Mouse (Mus musculus): ENCODE measurements around the gene Vmn2r79. TPM values are rescaled to one million over a fixed set of nuclear protein-coding genes. Genes with fewer than 3 reads are reported as not detected.
"Not testable (repeated sequence)": the region's sequence is repeated elsewhere in the genome, so short reads cannot be mapped to it uniquely, and the experiment has no call there.

Vmn2r79 gene
- not detected in 2 replicates for polyA plus RNA-seq (2014; fragmentation: Nextera tagmentation; extraction: Ambion mirVana)

DNA sequence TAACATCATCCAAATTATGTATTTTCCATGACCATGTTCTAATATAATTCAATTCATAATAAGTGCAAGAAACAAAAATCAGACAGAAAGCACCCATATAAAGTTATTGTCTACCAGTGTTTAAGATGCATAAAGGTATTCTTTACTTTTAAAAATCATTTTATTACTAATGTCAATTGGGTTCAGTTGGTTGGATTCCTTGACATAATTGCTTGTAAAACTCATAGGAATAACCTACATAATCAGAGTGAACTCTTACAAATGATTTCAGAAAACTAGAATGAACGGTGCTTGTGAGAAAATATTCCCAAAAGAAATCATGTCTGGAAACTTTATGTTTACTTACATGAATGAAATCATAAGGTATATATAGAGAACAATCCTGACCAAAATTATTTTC, at the start of gene Vmn2r79:
Gene Vmn2r79, plus strand, starts transcription at position 301 of the 400 bp plus-strand sequence.
- H3K4me3 ChIP-seq (ENCODE audit: low read depth, low read length) = not testable (repeated sequence)

DNA sequence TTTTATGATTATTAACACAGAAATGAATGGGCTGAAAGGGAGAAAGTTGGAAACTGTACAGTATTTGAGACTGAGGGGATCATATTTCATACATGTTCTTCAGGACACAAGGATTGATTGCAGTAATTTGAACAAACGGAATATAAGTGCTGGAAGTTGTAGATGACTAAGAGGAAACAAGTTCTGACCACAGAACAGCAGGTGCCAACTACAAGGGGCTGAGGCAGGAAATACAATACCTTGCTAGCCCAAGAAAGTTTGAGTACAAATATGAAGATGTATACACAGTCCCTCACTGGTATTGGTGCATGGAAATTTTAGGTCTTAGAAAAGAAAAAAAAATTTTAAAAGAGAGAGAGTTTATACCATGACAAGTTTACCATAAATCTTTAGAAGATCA, 1.2 kb upstream of the Vmn2r79 start:
- H3K36me3 ChIP-seq (ENCODE audit: control insufficient read depth, insufficient read depth, low read length) = no peaks in the 10 kb centered on the region
- no peak overlapping the region for H3K9ac ChIP-seq (replicated peaks; ENCODE audit: low read depth, low read length)
- H3K9me3 ChIP-seq (ENCODE audit: control insufficient read depth, low read length) = no peaks in the 10 kb centered on the region
- 82% methylated on average over 1 of the region's 1 CpGs for WGBS
- no peak overlapping the region for H3K27ac ChIP-seq (ENCODE audit: low read depth, low read length)
- no peak for ATAC-seq (ENCODE audit: low read depth)
- no peak overlapping the region for H3K4me2 ChIP-seq (ENCODE audit: low read depth, low read length)
- no peaks in the 10 kb centered on the region for H3K27me3 ChIP-seq (ENCODE audit: control insufficient read depth, insufficient read depth, low read length)
- H3K4me1 ChIP-seq (ENCODE audit: control insufficient read depth, insufficient read depth, low read length) = no peaks in the 10 kb centered on the region
- H3K4me3 ChIP-seq (ENCODE audit: low read depth, low read length) = no peak overlapping the region

More for the DNA sequence above, at the start of gene Vmn2r79:
- H3K4me1 ChIP-seq (ENCODE audit: control insufficient read depth, insufficient read depth, low read length); ATAC-seq (ENCODE audit: low read depth); H3K27me3 ChIP-seq (ENCODE audit: control insufficient read depth, insufficient read depth, low read length); H3K36me3 ChIP-seq (ENCODE audit: control insufficient read depth, insufficient read depth, low read length); H3K27ac ChIP-seq (ENCODE audit: low read depth, low read length); H3K9me3 ChIP-seq (ENCODE audit: control insufficient read depth, low read length); H3K9ac ChIP-seq (replicated peaks; ENCODE audit: low read depth, low read length); H3K4me2 ChIP-seq (ENCODE audit: low read depth, low read length): not testable (repeated sequence)
- 92% methylated on average over 1 of the region's 1 CpGs for WGBS

DNA sequence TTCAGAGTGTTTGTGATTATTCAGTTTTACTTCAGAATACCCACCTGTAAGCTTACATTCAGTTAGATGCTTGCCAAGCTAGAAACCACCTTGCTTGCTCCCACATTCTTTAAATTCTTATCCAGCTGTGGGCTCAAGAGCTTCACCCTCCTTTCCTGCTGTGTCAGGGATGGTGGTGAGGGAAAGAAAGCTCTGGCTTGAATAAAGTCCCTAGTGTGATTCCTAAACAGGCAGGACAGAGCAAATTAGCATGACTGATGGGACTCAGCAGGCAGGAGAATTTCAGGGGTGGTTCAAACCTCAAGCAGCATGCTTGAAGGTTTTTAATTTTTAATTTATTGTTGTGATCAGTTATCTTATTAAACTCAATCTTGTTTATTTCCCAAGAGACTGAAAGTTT, 30.6 kb downstream of the Vmn2r79 start:
- H3K9ac ChIP-seq (replicated peaks; ENCODE audit: low read depth, low read length); H3K27me3 ChIP-seq (ENCODE audit: control insufficient read depth, insufficient read depth, low read length); H3K4me3 ChIP-seq (ENCODE audit: low read depth, low read length); H3K36me3 ChIP-seq (ENCODE audit: control insufficient read depth, insufficient read depth, low read length); H3K9me3 ChIP-seq (ENCODE audit: control insufficient read depth, low read length); H3K27ac ChIP-seq (ENCODE audit: low read depth, low read length); H3K4me1 ChIP-seq (ENCODE audit: control insufficient read depth, insufficient read depth, low read length); H3K4me2 ChIP-seq (ENCODE audit: low read depth, low read length); ATAC-seq (ENCODE audit: low read depth): not testable (repeated sequence)

DNA sequence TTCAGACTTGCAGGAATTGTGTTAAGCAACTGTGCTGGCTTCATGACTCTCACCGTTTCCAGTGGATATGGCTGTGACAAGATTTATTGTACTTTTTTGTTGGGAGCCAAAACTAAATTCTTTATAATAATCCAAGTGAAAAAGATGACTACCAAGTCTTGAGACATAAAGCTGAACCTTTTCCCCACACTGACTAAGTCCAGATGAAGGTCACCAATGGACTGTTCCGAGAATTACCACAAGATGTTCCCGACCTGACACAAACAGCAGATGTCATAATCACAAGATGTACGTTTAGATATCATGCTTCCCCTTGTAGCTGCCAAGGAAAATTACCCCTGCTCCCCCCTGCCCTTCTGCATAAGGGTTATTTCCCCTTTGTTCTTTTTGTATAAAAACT, 67.7 kb downstream of the Vmn2r79 start:
- H3K4me1 ChIP-seq (ENCODE audit: control insufficient read depth, insufficient read depth, low read length) = no peaks in the 10 kb centered on the region
- no peaks in the 10 kb centered on the region for H3K27me3 ChIP-seq (ENCODE audit: control insufficient read depth, insufficient read depth, low read length)
- H3K9me3 ChIP-seq (ENCODE audit: control insufficient read depth, low read length) = no peaks in the 10 kb centered on the region
- WGBS = 85% methylated on average over 4 of the region's 4 CpGs
- no peak overlapping the region for H3K9ac ChIP-seq (replicated peaks; ENCODE audit: low read depth, low read length)
- H3K36me3 ChIP-seq (ENCODE audit: control insufficient read depth, insufficient read depth, low read length) = no peaks in the 10 kb centered on the region
- H3K4me2 ChIP-seq (ENCODE audit: low read depth, low read length) = no peak overlapping the region
- no peak overlapping the region for H3K27ac ChIP-seq (ENCODE audit: low read depth, low read length)
- no peak overlapping the region for H3K4me3 ChIP-seq (ENCODE audit: low read depth, low read length)
- ATAC-seq (ENCODE audit: low read depth) = no peak

Other genes with a start within 250 kb of the Vmn2r79 start
- gene Folh1, start 220.2 kb upstream of the Vmn2r79 start, polyA plus RNA-seq (2014; fragmentation: Nextera tagmentation; extraction: Ambion mirVana) = 0.24 and 1.2 TPM in 2 replicates
- gene Vmn2r77, start 201.1 kb upstream of the Vmn2r79 start, polyA plus RNA-seq (2014; fragmentation: Nextera tagmentation; extraction: Ambion mirVana) = not detected in 2 replicates
- not detected in 2 replicates for gene Vmn2r78, start 81.0 kb upstream of the Vmn2r79 start, polyA plus RNA-seq (2014; fragmentation: Nextera tagmentation; extraction: Ambion mirVana)
- 2.3 and 3.1 TPM in 2 replicates for gene Nox4, start 250.0 kb downstream of the Vmn2r79 start, polyA plus RNA-seq (2014; fragmentation: Nextera tagmentation; extraction: Ambion mirVana)